ENCODE assay signal across 8 mouse cellular contexts in genomic region chr9:90162926-90163748, GRCm38 (mm10). TPM values are rescaled to one million over a fixed set of nuclear protein-coding genes. Genes with fewer than 3 reads are reported as not detected.
A peak's percentile ranks its signal among the peaks of the same experiment; 100 is the strongest.
DNase-seq lines count a peak whose midpoint lies in the region; ATAC-seq lines count a peak whose summit lies in the region.

TSS of gene Adamts7 (plus strand) at chr9:90163069.

- peak within 1 kb of the TSS; percentile 84 for H3K9ac ChIP-seq in embryonic facial prominence, embryonic 14.5 days (ENCODE audit: low read depth, low read length)

- H3K27me3 ChIP-seq in embryonic facial prominence, embryonic 14.5 days (replicated peaks; ENCODE audit: control insufficient read depth, insufficient read depth, low read length) = no peaks in the 10 kb centered on the region

- peaks cover 7% of the 10 kb centered on the region; the same call in 1 of the 2 replicates for H3K9me3 ChIP-seq in embryonic facial prominence, embryonic 14.5 days (ENCODE audit: control insufficient read depth, low read length)

- H3K4me2 ChIP-seq in embryonic facial prominence, embryonic 14.5 days (ENCODE audit: low read depth, low read length) = peak within 1 kb of the TSS; percentile 95

- DNase-seq in CD4-positive helper T cell, adult 2 months (ENCODE audit: low read depth, low spot score) = peak; percentile 9
- peak; percentile 38 for DNase-seq in adipocyte (ENCODE audit: low spot score)
- DNase-seq in embryonic facial prominence, embryonic 14.5 days (ENCODE audit: low spot score) = peak; percentile 65
- DNase-seq in heart, postnatal 10 days = peak; percentile 70 to 77
- DNase-seq in kidney, postnatal 36 days = peak; percentile 21 to 61
- DNase-seq in lung, postnatal 14 days = peak; percentile 48
- DNase-seq in retina, embryonic 14.5 days (ENCODE audit: low spot score) = peak; percentile 71

- H3K27ac ChIP-seq in embryonic facial prominence, embryonic 14.5 days (replicated peaks; ENCODE audit: low read depth, low read length) = peak within 1 kb of the TSS; percentile 55

- H3K4me3 ChIP-seq in embryonic facial prominence, embryonic 14.5 days (ENCODE audit: low read depth, low read length) = peak within 1 kb of the TSS; percentile 83

- no peaks in the 10 kb centered on the region for H3K36me3 ChIP-seq in embryonic facial prominence, embryonic 14.5 days (ENCODE audit: control insufficient read depth, insufficient read depth, low read length)

- intact Hi-C loops in heart, postnatal 10 days (cut with DNase I) = loop anchor here (2.0 kb wide), 2 partner anchors 36 kb away; no protein-coding TSS in a partner anchor

- under 1% methylated on average over 52 of the region's 60 CpGs for WGBS in embryonic facial prominence, embryonic 14.5 days

- H3K4me1 ChIP-seq in embryonic facial prominence, embryonic 14.5 days (ENCODE audit: control insufficient read depth, insufficient read depth, low read length) = no peaks in the 10 kb centered on the region; the same call in 1 of the 2 replicates

- ATAC-seq in embryonic facial prominence, embryonic 14.5 days (ENCODE audit: low read depth) = peak; percentile 66
- ATAC-seq in monocyte, adult 5-6 weeks (replicated peaks; ENCODE audit: insufficient number of reproducible peaks, low FRiP score, low TSS enrichment, poor library complexity, severe bottlenecking) = no peak; the same call in 1 of the 2 replicates

RNA-seq across cellular contexts. Expression of gene Adamts7, which starts in this region (rescaled TPM):
- 13.3 and 18.3 TPM in 2 replicates for polyA plus RNA-seq in embryonic facial prominence, embryonic 14.5 days (2014; fragmentation: Nextera tagmentation; extraction: Ambion mirVana)
- 10 to 100 TPM; 21.8 to 24.0 TPM for total RNA-seq in heart, postnatal 10 days (2021)
- not detected in 3 replicates for total RNA-seq in monocyte, adult 5-6 weeks (2017)

Comparison
In these comparisons a context has a peak if more than half of its experiments do, and no peak if none do; other contexts are left out.
1. RNA of gene Adamts7 (total RNA-seq): 21.8 to 24.0 TPM in heart, postnatal 10 days; not detected in monocyte, adult 5-6 weeks; every median in the first group is over 10 times any median in the second.
2. DNase-seq: peak in every context shown above with its lines; median percentile 74 in heart, postnatal 10 days; 71 in retina, embryonic 14.5 days; 65 in embryonic facial prominence, embryonic 14.5 days; 48 in lung, postnatal 14 days; 41 in kidney, postnatal 36 days; 38 in adipocyte; 9 in CD4-positive helper T cell, adult 2 months.